Mouse (Mus musculus) right cerebral cortex, postnatal 4 days (tissue): ENCODE results near the gene Phlpp1.

Experiments
- DNase-seq: peaks from one replicate; pipeline ENCODE4 v3.0.0-alpha.2; 2022

The Phlpp1 gene

GRCm38 (mm10) chr1:106199109-106199508, 27.6 kb downstream of the Phlpp1 start:
- DNase-seq = no peak

GRCm38 (mm10) chr1:106199686-106200085, 28.1 kb downstream of the Phlpp1 start:
- peak; percentile 68 for DNase-seq

- no peak for DNase-seq
Observed at GRCm38 (mm10) chr1:106201025-106201424, 29.5 kb downstream of the Phlpp1 start.

- DNase-seq = no peak
Observed at GRCm38 (mm10) chr1:106201929-106202328, 30.4 kb downstream of the Phlpp1 start.

GRCm38 (mm10) chr1:106203942-106204341, 32.4 kb downstream of the Phlpp1 start:
- DNase-seq = no peak

GRCm38 (mm10) chr1:106204350-106204749, 32.8 kb downstream of the Phlpp1 start:
- DNase-seq = no peak

- DNase-seq = no peak
Observed at GRCm38 (mm10) chr1:106208581-106208980, 37.0 kb downstream of the Phlpp1 start.

GRCm38 (mm10) chr1:106210461-106210860, 38.9 kb downstream of the Phlpp1 start:
- no peak for DNase-seq

- no peak for DNase-seq
Observed at GRCm38 (mm10) chr1:106211146-106211545, 39.6 kb downstream of the Phlpp1 start.

- no peak for DNase-seq
Observed at GRCm38 (mm10) chr1:106220431-106220830, 48.9 kb downstream of the Phlpp1 start.

- no peak for DNase-seq
Observed at GRCm38 (mm10) chr1:106221371-106221770, 49.8 kb downstream of the Phlpp1 start.

GRCm38 (mm10) chr1:106221964-106222363, 50.4 kb downstream of the Phlpp1 start:
- no peak for DNase-seq

GRCm38 (mm10) chr1:106226613-106227012, 55.1 kb downstream of the Phlpp1 start:
- no peak for DNase-seq

- no peak for DNase-seq
Observed at GRCm38 (mm10) chr1:106230313-106230712, 58.8 kb downstream of the Phlpp1 start.

- DNase-seq = no peak
Observed at GRCm38 (mm10) chr1:106231345-106231744, 59.8 kb downstream of the Phlpp1 start.

GRCm38 (mm10) chr1:106231805-106232459, 60.4 kb downstream of the Phlpp1 start:
- no peak for DNase-seq

GRCm38 (mm10) chr1:106232460-106232850, 60.9 kb downstream of the Phlpp1 start:
- DNase-seq = no peak

- DNase-seq = no peak
Observed at GRCm38 (mm10) chr1:106236986-106237385, 65.4 kb downstream of the Phlpp1 start.

- no peak for DNase-seq
Observed at GRCm38 (mm10) chr1:106240116-106240685, 68.6 kb downstream of the Phlpp1 start.

- DNase-seq = no peak
Observed at GRCm38 (mm10) chr1:106241059-106241458, 69.5 kb downstream of the Phlpp1 start.

GRCm38 (mm10) chr1:106242129-106242528, 70.6 kb downstream of the Phlpp1 start:
- DNase-seq = no peak

- DNase-seq = no peak
Observed at GRCm38 (mm10) chr1:106243371-106243770, 71.8 kb downstream of the Phlpp1 start.

GRCm38 (mm10) chr1:106244245-106244644, 72.7 kb downstream of the Phlpp1 start:
- no peak for DNase-seq

- DNase-seq = no peak
Observed at GRCm38 (mm10) chr1:106254047-106254446, 82.5 kb downstream of the Phlpp1 start.

- DNase-seq = no peak
Observed at GRCm38 (mm10) chr1:106257176-106257575, 85.6 kb downstream of the Phlpp1 start.
